ENCODE assay signal across 24 mouse cellular contexts in the genomic region with DNA sequence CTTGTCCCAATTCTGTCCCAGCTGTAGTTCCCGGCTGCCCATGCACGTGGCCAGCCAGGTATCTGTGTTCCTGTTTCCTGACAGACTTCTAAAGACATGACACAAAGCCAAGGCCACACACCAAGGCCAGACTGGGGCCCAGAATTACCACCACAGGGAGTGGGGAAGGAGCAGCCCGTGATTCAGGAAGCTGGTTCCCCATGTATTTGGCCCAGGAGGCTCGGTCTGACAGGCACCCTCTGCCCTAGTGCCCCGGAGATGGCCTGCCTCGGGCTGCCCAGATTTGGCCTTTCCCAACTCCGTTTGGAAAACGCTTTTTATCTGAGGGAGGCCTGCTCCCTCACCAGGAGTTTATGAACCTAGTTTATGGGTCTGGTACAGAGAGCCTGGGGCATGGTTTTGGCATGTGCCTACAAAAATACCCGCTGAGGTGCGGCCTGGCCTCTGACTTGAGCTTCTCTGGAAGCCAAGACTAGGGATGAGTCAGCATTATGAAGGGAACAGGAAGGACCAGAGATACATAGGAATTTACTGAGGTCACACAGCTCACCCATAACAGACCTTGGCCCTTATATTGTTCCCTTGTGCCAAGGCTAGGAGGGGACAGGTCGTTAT. TPM values are rescaled to one million over a fixed set of nuclear protein-coding genes. Genes with fewer than 3 reads are reported as not detected.
DNase-seq lines count a peak whose midpoint lies in the region; ATAC-seq lines count a peak whose summit lies in the region.
"Had no signal": no experiment of that assay in that cellular context is flagged by ENCODE, and none has a peak within 500 bp of the region (broad histone marks: within the 10 kb centered on the region; RNA-seq: fewer than 3 reads in every experiment).

No protein-coding gene starts in this region.

- peak overlapping the region; percentile 49 for H3K9ac ChIP-seq in liver, embryonic 13.5 days
- H3K9ac ChIP-seq in liver, embryonic 11.5 days (ENCODE audit: low read depth, low read length): no peak overlapping the region
- H3K9ac ChIP-seq in forebrain, embryonic 11.5 days (ENCODE audit: low read length): no peak overlapping the region
- H3K9ac ChIP-seq: hindbrain, embryonic 12.5 days; neural tube, embryonic 15.5 days had no signal

- DNase-seq in liver, embryonic 13.5 days: no peak
- DNase-seq in liver, embryonic 11.5 days (ENCODE audit: low spot score): no peak
- DNase-seq in adipocyte (ENCODE audit: low spot score): peak; percentile 18
- DNase-seq in adrenal gland, postnatal 25 days: peak; percentile 49
- DNase-seq in fibroblast of lung, adult 2 months (ENCODE audit: low read depth): peak; percentile 10
- no peak for DNase-seq in testis, postnatal 10 days (ENCODE audit: low spot score)
- DNase-seq in forebrain, embryonic 11.5 days (ENCODE audit: low spot score): no peak
- no peak for DNase-seq in left cerebral cortex, postnatal 4 days
- DNase-seq: cerebellum, adult 18-20 months; cerebellum, postnatal 36 days; gastrocnemius, postnatal 14 days; kidney, adult 11 months; kidney, postnatal 10 days; midbrain, embryonic 14.5 days; retina, postnatal 1 day; thymus, adult 2 months had no signal

- no peaks in the 10 kb centered on the region for H3K9me3 ChIP-seq in liver, embryonic 13.5 days (replicated peaks)
- no peaks in the 10 kb centered on the region for H3K9me3 ChIP-seq in liver, embryonic 11.5 days (ENCODE audit: control insufficient read depth, low read length)
- no peaks in the 10 kb centered on the region for H3K9me3 ChIP-seq in forebrain, embryonic 11.5 days (ENCODE audit: control insufficient read depth, low read length)
- H3K9me3 ChIP-seq: hindbrain, embryonic 12.5 days; neural tube, embryonic 15.5 days had no signal

- peak overlapping the region; percentile 83 for H3K27ac ChIP-seq in liver, embryonic 13.5 days
- H3K27ac ChIP-seq in liver, embryonic 11.5 days (ENCODE audit: low read depth, low read length): no peak overlapping the region
- no peak overlapping the region for H3K27ac ChIP-seq in forebrain, embryonic 11.5 days (ENCODE audit: low read depth, low read length)
- H3K27ac ChIP-seq: hindbrain, embryonic 12.5 days; neural tube, embryonic 15.5 days had no signal

- intact Hi-C loops in left cerebral cortex, postnatal 4 days (cut with DNase I): no loop called here

- peaks cover 62% of the 10 kb centered on the region for H3K4me1 ChIP-seq in liver, embryonic 13.5 days (replicated peaks)
- H3K4me1 ChIP-seq in liver, embryonic 11.5 days (replicated peaks; ENCODE audit: control insufficient read depth, insufficient read depth, low read length): peaks cover 20% of the 10 kb centered on the region
- H3K4me1 ChIP-seq in forebrain, embryonic 11.5 days (replicated peaks; ENCODE audit: control insufficient read depth, insufficient read depth, low read length): no peaks in the 10 kb centered on the region; the same call in 1 of the 2 replicates
- H3K4me1 ChIP-seq: hindbrain, embryonic 12.5 days; neural tube, embryonic 15.5 days had no signal

- no peak overlapping the region for H3K4me2 ChIP-seq in liver, embryonic 13.5 days
- no peak overlapping the region for H3K4me2 ChIP-seq in liver, embryonic 11.5 days
- H3K4me2 ChIP-seq in forebrain, embryonic 11.5 days (ENCODE audit: low read depth, low read length, severe bottlenecking): no peak overlapping the region
- H3K4me2 ChIP-seq: hindbrain, embryonic 12.5 days; neural tube, embryonic 15.5 days had no signal

- WGBS in liver, embryonic 13.5 days (ENCODE audit: insufficient replicate concordance): 69% methylated on average over 11 of the region's 11 CpGs
- 80% methylated on average over 11 of the region's 11 CpGs for WGBS in liver, embryonic 11.5 days
- WGBS in forebrain, embryonic 11.5 days: 83% methylated on average over 11 of the region's 11 CpGs

- no peaks in the 10 kb centered on the region for H3K36me3 ChIP-seq in liver, embryonic 13.5 days
- H3K36me3 ChIP-seq in liver, embryonic 11.5 days (ENCODE audit: control insufficient read depth, insufficient read depth, low read length): no peaks in the 10 kb centered on the region
- no peaks in the 10 kb centered on the region for H3K36me3 ChIP-seq in forebrain, embryonic 11.5 days (ENCODE audit: control insufficient read depth, insufficient read depth, low read length)
- H3K36me3 ChIP-seq: hindbrain, embryonic 12.5 days; neural tube, embryonic 15.5 days had no signal

- H3K27me3 ChIP-seq in liver, embryonic 13.5 days: peaks cover 9% of the 10 kb centered on the region; the same call in 1 of the 2 replicates
- no peaks in the 10 kb centered on the region; the same call in 1 of the 2 replicates for H3K27me3 ChIP-seq in liver, embryonic 11.5 days (replicated peaks; ENCODE audit: control insufficient read depth, insufficient read depth, low read length)
- H3K27me3 ChIP-seq in forebrain, embryonic 11.5 days (ENCODE audit: control insufficient read depth, insufficient read depth, low read length): no peaks in the 10 kb centered on the region
- H3K27me3 ChIP-seq: hindbrain, embryonic 12.5 days; neural tube, embryonic 15.5 days had no signal

- no peak overlapping the region for H3K4me3 ChIP-seq in liver, embryonic 13.5 days (replicated peaks)
- H3K4me3 ChIP-seq in liver, embryonic 11.5 days (ENCODE audit: low read depth, low read length): no peak overlapping the region
- H3K4me3 ChIP-seq in forebrain, embryonic 11.5 days (ENCODE audit: low read depth, low read length): no peak overlapping the region
- H3K4me3 ChIP-seq: hindbrain, embryonic 12.5 days; myocyte; neural tube, embryonic 15.5 days had no signal

- ATAC-seq in liver, embryonic 13.5 days (ENCODE audit: low read depth): no peak
- no peak for ATAC-seq in liver, embryonic 11.5 days (replicated peaks; ENCODE audit: low FRiP score)
- ATAC-seq in forebrain, embryonic 11.5 days (replicated peaks; ENCODE audit: low FRiP score): no peak

RNA-seq across cellular contexts. Expression of a gene that starts 16.6 kb away (rescaled TPM):
- polyA plus RNA-seq in liver, embryonic 13.5 days (2015; fragmentation: Nextera tagmentation; extraction: Ambion mirVana): 0.03 and 0.06 TPM in 2 replicates
- polyA plus RNA-seq in liver, embryonic 11.5 days (2014; fragmentation: Nextera tagmentation; extraction: Ambion mirVana): 0.06 and 0.11 TPM in 2 replicates
- not detected in 2 replicates for total RNA-seq in adrenal gland, postnatal 25 days (2021)
- 0.12 TPM in 1 of 2 replicates, not detected in the other for polyA plus RNA-seq in forebrain, embryonic 11.5 days (2014; fragmentation: Nextera tagmentation; extraction: Ambion mirVana)
- under 1 TPM in 1 of 2 experiments, not detected in 1; 0.08 TPM for total RNA-seq in left cerebral cortex, postnatal 4 days (2021)
- total RNA-seq: heart, adult 8-10 months; left cerebral cortex, adult 18-20 months; megakaryocyte, adult 5-6 weeks had no signal
- polyA plus RNA-seq: heart, postnatal 0 days had no signal

RNA-seq across cellular contexts. Expression of a gene that starts 44.0 kb away (rescaled TPM):
- 1.9 and 2.4 TPM in 2 replicates for polyA plus RNA-seq in liver, embryonic 13.5 days (2015; fragmentation: Nextera tagmentation; extraction: Ambion mirVana)
- 2.4 and 2.8 TPM in 2 replicates for polyA plus RNA-seq in liver, embryonic 11.5 days (2014; fragmentation: Nextera tagmentation; extraction: Ambion mirVana)
- 5.4 and 8.3 TPM in 2 replicates for total RNA-seq in adrenal gland, postnatal 25 days (2021)
- 0.23 and 1.3 TPM in 2 replicates for polyA plus RNA-seq in forebrain, embryonic 11.5 days (2014; fragmentation: Nextera tagmentation; extraction: Ambion mirVana)
- 1 to 10 TPM; 1.2 TPM for total RNA-seq in left cerebral cortex, postnatal 4 days (2021)

RNA-seq across cellular contexts. Expression of a gene that starts 51.7 kb away (rescaled TPM):
- polyA plus RNA-seq in liver, embryonic 13.5 days (2015; fragmentation: Nextera tagmentation; extraction: Ambion mirVana): 0.21 and 0.23 TPM in 2 replicates
- polyA plus RNA-seq in liver, embryonic 11.5 days (2014; fragmentation: Nextera tagmentation; extraction: Ambion mirVana): 0.56 and 0.96 TPM in 2 replicates
- not detected in 2 replicates for total RNA-seq in adrenal gland, postnatal 25 days (2021)
- not detected in 2 replicates for polyA plus RNA-seq in forebrain, embryonic 11.5 days (2014; fragmentation: Nextera tagmentation; extraction: Ambion mirVana)
- not detected for total RNA-seq in left cerebral cortex, postnatal 4 days (2021)
- total RNA-seq: layer of hippocampus, adult 8-10 months; left cerebral cortex, adult 18-20 months had no signal
- polyA plus RNA-seq: midbrain, embryonic 14.5 days; neural tube, embryonic 15.5 days had no signal

Comparison
In these comparisons a context has a peak if more than half of its experiments do, and no peak if none do; other contexts are left out.
1. DNase-seq: peak in adipocyte (single experiment), adrenal gland, postnatal 25 days (single experiment) and fibroblast of lung, adult 2 months (single experiment); none in liver, embryonic 13.5 days (single experiment), liver, embryonic 11.5 days (single experiment), testis, postnatal 10 days (single experiment), forebrain, embryonic 11.5 days (single experiment) and left cerebral cortex, postnatal 4 days (single experiment).